Mouse (Mus musculus): ENCODE measurements at regions not wholly inside any gene's neighbourhood (a gene's known extent, or its start where the extent isn't known, plus 50 kb on each side); places are given as distances from the start of the nearest gene placed in this dataset.

DNA sequence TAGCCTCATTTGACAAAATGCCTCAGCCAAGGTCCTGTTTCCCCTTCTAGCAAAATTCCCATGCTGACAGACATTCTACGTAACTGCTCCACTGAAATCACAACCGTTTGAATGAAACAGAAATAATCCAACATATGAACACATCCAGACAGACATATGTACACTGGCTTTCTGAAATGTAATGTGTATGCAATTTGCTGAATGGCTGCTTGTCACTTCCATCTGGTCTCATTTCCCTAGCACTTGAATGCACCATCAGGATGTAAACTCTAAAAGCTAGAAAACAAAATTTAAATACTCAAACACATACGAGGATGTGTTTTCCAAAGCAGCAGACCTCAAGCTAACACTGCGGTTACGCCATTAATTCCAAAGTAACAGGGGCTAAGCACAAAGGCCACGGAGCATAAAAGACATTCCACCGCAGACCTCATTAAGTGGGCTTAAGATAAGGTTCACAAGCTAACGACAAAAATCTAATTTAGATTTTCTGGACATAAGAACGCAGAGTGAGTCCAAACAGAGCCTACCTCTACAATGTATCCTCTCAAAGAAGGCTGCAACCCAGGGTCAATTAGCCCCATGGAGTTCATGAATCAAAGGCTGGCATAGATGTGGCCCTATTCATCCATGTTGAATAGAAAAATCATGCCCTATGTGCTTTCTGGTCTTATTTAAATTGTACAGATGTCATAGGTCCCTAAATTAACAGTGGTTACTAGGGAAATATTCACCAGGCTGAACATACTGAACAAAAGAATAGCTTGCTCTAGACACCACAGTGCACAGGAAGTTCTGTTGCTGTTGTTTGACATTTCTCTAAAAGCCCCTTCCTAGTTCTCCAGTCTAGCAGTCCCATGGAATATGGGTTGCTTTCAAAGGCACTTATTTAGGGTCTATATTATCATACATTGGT is 630.5 kb downstream of the Nedd1 start:
- no peaks in the 10 kb centered on the region for H3K9me3 ChIP-seq (replicated peaks)
- H3K36me3 ChIP-seq, result no peaks in the 10 kb centered on the region
- no peak overlapping the region for H3K9ac ChIP-seq
- WGBS (ENCODE audit: insufficient replicate concordance), result 71% methylated on average over 9 of the region's 9 CpGs
- no peak for ATAC-seq
- no peak overlapping the region for H3K4me2 ChIP-seq
- no peak overlapping the region for H3K27ac ChIP-seq
- no peak overlapping the region for H3K4me3 ChIP-seq
- no peaks in the 10 kb centered on the region for H3K27me3 ChIP-seq (replicated peaks)
- no peaks in the 10 kb centered on the region for H3K4me1 ChIP-seq

DNA sequence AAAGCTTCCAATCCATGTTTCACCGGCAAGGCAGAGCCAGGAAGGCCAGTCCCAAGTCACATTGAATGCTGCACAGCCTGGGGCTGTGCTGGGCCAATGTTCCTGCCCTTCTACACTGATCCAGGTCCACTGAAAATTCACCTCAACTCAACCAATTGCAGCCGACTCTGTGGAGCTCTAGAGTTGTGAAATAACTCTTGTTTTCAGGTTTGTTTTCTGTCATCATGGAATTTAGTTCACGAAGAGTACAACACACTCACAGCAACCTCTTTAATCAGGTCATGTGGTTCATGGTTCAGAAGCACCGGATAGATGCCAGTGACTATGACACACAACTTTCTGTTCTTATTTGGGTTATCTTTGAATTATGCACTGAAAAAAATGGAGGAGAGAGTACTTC is 640.1 kb downstream of the Nedd1 start:
- Histone ChIP-seq H3K36me3 (no peaks in the 10 kb centered on the region), H3K9ac (no peak overlapping the region), H3K27me3 (replicated peaks) (no peaks in the 10 kb centered on the region), H3K4me1 (no peaks in the 10 kb centered on the region), H3K4me2 (no peak overlapping the region), H3K4me3 (no peak overlapping the region), H3K9me3 (replicated peaks) (no peaks in the 10 kb centered on the region), H3K27ac (no peak overlapping the region)
- WGBS (ENCODE audit: insufficient replicate concordance), result 66% methylated on average over 4 of the region's 4 CpGs
- ATAC-seq, result no peak

DNA sequence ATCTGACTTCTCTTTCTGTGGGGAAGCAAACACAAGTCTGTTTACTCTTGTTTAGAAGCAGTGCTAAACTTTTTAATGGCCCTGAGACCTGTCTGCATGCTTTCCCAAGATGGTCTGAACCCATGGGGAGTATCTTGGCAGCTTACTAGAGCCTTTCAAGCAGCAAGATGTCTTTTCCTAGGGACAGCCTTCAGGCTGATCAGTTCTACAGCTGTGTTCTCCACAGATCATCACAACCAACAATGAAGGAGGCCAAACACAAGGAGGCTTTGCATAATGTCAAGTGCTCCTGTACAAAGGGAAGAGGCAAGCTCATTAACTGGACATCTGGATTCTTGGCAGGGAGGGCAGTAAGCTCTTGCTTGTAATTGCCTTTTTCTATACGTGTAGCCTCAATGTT is 641.0 kb downstream of the Nedd1 start:
- 73% methylated on average over 1 of the region's 1 CpGs for WGBS (ENCODE audit: insufficient replicate concordance)
- Histone ChIP-seq H3K36me3 (no peaks in the 10 kb centered on the region), H3K4me3 (no peak overlapping the region), H3K9me3 (replicated peaks) (no peaks in the 10 kb centered on the region), H3K4me2 (no peak overlapping the region), H3K9ac (no peak overlapping the region), H3K4me1 (no peaks in the 10 kb centered on the region), H3K27ac (no peak overlapping the region), H3K27me3 (replicated peaks) (no peaks in the 10 kb centered on the region)
- no peak for ATAC-seq

DNA sequence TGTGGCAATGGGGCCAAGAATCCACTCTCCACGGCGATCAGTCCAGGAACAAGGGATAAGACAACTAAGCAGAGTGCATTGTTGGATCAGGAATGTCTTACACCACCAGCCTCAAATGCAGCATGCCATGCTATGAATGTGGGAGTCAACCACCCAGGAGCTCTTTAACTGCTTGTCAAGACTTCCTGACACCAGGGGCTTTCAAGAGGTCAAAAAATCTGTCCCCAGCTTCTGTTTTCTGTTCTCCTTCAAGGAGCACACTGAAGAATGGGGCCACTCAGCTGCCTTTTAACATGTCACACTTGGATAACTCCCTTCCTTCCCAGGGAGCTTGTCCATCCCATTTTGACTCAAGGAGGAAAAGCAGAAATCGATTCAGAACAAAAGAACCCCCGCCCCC is 642.8 kb downstream of the Nedd1 start:
- no peak overlapping the region for H3K4me3 ChIP-seq
- 0 out of 2 replicates have a peak, but pooled peaks cover 6% of the 10 kb centered on the region for H3K9me3 ChIP-seq (replicated peaks)
- WGBS (ENCODE audit: insufficient replicate concordance), result 63% methylated on average over 4 of the region's 4 CpGs
- no peak overlapping the region for H3K4me2 ChIP-seq
- no peaks in the 10 kb centered on the region for H3K4me1 ChIP-seq
- no peaks in the 10 kb centered on the region for H3K27me3 ChIP-seq (replicated peaks)
- H3K36me3 ChIP-seq, result no peaks in the 10 kb centered on the region
- no peak for ATAC-seq
- H3K9ac ChIP-seq, result no peak overlapping the region
- H3K27ac ChIP-seq, result no peak overlapping the region

DNA sequence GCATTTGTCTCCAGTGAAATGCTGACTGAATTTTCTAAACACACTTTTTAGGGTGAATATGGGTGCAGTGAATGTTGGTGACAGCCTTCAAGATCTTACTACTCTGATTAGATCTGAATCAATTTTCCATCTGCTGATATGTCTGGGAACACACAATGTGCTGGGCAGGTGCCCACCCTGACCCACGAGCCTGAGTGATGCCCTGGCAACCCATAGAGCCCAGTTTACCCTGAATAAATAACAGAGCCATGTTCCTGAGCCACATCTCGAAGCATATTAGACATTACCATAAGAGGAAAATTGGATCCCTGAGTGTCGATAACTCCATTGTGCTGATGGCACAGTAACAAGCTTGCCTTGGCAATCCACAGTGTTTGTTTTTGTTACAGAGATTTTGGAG is 644.9 kb downstream of the Nedd1 start:
- Histone ChIP-seq H3K36me3 (no peaks in the 10 kb centered on the region), H3K27ac (no peak overlapping the region), H3K27me3 (replicated peaks) (no peaks in the 10 kb centered on the region), H3K4me1 (no peaks in the 10 kb centered on the region), H3K4me2 (no peak overlapping the region), H3K9ac (no peak overlapping the region), H3K9me3 (replicated peaks) (0 out of 2 replicates have a peak, but pooled peaks cover 6% of the 10 kb centered on the region), H3K4me3 (no peak overlapping the region)
- no peak for ATAC-seq
- 42% methylated on average over 3 of the region's 3 CpGs for WGBS (ENCODE audit: insufficient replicate concordance)

DNA sequence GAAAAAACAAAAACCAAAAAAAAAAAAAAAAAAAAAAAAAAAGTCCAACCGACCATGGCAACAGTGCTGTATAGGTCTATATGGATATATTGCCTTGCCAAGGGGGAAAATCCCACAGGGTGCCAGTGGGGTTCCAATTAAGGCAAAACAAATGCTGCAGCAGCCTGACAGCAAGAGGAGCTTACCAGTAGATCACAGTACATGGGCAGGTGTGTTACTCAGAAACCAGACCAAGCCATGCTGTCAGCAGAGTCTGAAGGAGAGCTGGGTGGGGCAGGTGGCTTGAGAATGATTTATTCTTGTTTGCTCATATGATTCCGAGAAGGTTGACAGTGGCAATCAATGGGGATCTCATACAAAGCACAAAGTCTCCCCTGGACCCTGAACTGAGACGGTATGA is 645.5 kb downstream of the Nedd1 start:
- Histone ChIP-seq H3K4me3 (no peak overlapping the region), H3K27me3 (replicated peaks) (no peaks in the 10 kb centered on the region), H3K36me3 (no peaks in the 10 kb centered on the region), H3K27ac (no peak overlapping the region), H3K4me1 (no peaks in the 10 kb centered on the region), H3K9me3 (replicated peaks) (0 out of 2 replicates have a peak, but pooled peaks cover 6% of the 10 kb centered on the region), H3K9ac (no peak overlapping the region), H3K4me2 (no peak overlapping the region)
- ATAC-seq, result no peak
- WGBS (ENCODE audit: insufficient replicate concordance), result 51% methylated on average over 3 of the region's 3 CpGs

DNA sequence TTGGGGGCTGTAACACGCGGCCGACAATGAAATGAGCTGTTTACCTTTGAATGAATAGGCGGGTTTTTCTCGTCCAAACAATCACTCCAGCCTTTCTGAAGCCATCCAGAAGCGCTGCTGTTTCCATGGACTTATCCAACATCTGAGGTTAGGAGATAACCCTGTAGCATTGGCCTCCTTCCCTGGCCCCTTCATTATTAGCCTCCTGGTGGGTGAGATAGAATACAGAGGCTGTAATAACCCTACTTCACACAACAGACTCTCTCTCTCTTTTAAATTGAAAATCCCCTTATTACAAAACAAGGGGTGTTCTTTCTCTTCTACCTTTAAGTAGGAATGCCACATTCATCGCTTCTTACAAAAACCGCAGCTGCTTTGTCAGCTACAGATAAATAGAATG is 646.8 kb downstream of the Nedd1 start:
- 55% methylated on average over 8 of the region's 8 CpGs for WGBS (ENCODE audit: insufficient replicate concordance)
- Histone ChIP-seq H3K27ac (no peak overlapping the region), H3K4me1 (no peaks in the 10 kb centered on the region), H3K9ac (no peak overlapping the region), H3K4me3 (no peak overlapping the region), H3K36me3 (no peaks in the 10 kb centered on the region), H3K27me3 (replicated peaks) (no peaks in the 10 kb centered on the region), H3K9me3 (replicated peaks) (0 out of 2 replicates have a peak, but pooled peaks cover 6% of the 10 kb centered on the region), H3K4me2 (no peak overlapping the region)
- ATAC-seq, result no peak

DNA sequence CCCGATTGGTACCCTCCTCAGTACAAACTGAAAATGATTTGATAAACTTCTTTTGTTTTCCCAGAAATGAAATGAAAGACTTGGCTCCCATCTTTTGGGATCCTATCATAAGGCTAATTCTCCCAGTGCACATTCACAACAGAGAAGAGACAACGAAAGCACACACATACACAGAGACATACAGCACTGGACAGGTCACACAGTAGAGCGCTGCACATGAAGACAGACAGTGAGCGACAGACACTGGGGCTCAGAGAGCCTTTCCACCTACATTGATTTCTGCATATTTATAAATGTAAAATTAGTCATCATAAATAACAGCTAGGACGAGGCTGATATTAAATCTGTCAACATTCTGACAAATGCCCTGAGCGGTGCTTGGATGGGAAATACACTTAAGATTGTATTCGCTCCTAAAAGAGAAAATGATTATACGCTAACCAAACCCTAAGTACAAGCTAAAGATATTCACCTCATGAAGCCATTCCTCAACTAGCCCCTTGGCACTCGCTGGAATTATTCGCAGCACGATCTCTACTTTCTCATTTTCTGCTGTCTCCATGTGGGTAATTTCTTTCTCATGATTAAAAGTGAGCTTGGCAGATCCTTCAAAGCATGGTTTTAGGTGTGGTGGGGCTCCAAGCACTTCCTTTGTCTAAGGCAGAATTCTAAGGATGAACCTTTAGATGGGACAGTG is 647.4 kb downstream of the Nedd1 start:
- 82% methylated on average over 11 of the region's 11 CpGs for whole genome bisulfite sequencing (ENCODE audit: insufficient replicate concordance)
- H3K9me3 ChIP-seq (replicated peaks), result 0 out of 2 replicates have a peak, but pooled peaks cover 6% of the 10 kb centered on the region
- H3K27ac ChIP-seq, result no peak overlapping the region
- H3K4me2 ChIP-seq, result no peak overlapping the region
- ATAC-seq, result no peak
- no peaks in the 10 kb centered on the region for H3K27me3 ChIP-seq (replicated peaks)
- no peak overlapping the region for H3K4me3 ChIP-seq
- no peaks in the 10 kb centered on the region for H3K4me1 ChIP-seq
- no peak overlapping the region for H3K9ac ChIP-seq
- no peaks in the 10 kb centered on the region for H3K36me3 ChIP-seq

DNA sequence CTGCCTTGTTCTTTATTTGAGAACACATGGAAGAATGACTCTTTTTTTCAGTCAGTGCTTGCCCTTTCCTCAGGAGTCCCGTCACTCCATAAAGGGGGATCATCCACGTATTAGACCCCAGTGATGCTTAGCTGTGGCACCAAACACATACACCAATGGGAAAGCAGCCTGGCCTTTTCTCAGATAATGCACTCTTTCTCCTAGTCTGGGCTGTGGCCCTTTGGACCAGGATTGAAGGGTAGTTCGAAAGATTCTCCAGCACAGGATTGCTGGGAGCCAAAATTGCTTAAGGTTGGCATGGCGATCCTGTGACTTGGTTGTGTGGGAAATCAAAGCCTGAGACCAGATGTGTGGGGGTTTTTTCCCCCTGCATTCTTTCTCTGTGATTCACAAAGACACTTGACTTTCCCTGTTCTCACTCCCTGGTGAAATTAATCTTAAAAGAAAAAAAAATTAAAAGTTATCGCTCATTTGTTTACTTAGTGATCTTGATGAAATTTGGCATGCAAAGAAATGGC is 648.3 kb downstream of the Nedd1 start:
- H3K27ac ChIP-seq, result no peak overlapping the region
- no peaks in the 10 kb centered on the region for H3K27me3 ChIP-seq (replicated peaks)
- no peaks in the 10 kb centered on the region for H3K4me1 ChIP-seq
- no peak for ATAC-seq
- H3K9ac ChIP-seq, result no peak overlapping the region
- no peaks in the 10 kb centered on the region for H3K36me3 ChIP-seq
- no peak overlapping the region for H3K4me2 ChIP-seq
- H3K4me3 ChIP-seq, result no peak overlapping the region
- 67% methylated on average over 5 of the region's 5 CpGs for WGBS (ENCODE audit: insufficient replicate concordance)
- 0 out of 2 replicates have a peak, but pooled peaks cover 6% of the 10 kb centered on the region for H3K9me3 ChIP-seq (replicated peaks)

DNA sequence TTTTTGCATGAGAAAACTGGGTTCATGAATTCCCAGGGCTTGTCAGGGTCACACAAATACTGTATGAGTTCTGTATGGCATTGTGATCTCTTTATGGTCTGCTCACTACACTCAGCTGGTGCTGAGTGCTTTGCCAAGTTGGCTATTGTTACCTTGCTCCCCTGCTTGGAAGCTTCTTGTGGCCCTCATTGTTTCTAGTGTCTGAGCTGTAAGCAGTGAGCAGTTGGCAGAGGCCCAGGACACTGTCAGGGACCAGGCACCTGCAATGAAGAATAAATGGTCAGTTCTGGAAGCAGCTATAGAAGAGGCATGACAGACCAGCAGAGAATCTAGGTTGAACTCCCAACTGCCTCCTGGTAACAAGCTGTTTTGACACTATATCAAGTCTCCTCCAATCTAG is 677.4 kb downstream of the Nedd1 start:
- Histone ChIP-seq H3K27ac (no peak overlapping the region), H3K9ac (no peak overlapping the region), H3K4me1 (no peaks in the 10 kb centered on the region), H3K9me3 (replicated peaks) (no peaks in the 10 kb centered on the region), H3K36me3 (no peaks in the 10 kb centered on the region), H3K27me3 (replicated peaks) (no peaks in the 10 kb centered on the region), H3K4me3 (no peak overlapping the region), H3K4me2 (no peak overlapping the region)
- ATAC-seq, result no peak

DNA sequence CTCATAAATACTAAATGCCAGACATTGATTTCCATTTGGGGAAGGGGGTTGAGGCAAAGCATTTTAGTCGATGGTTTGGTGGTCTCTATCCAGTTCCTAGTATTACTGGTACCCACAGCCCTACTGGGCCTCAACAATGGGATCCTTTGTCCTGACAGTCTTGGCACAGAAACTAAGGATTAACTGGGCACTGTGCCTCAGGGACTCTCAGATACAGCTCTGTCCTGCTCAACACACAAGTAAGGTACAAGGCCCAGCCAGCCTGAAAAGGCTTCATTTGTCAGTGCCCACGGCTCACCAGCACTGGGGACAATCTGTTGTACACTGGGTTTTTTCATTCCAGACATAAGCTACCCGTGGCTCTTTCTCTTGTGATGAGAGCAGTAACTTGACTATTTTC is 686.0 kb downstream of the Nedd1 start:
- no peaks in the 10 kb centered on the region for H3K36me3 ChIP-seq
- H3K4me3 ChIP-seq, result no peak overlapping the region
- no peaks in the 10 kb centered on the region for H3K27me3 ChIP-seq (replicated peaks)
- ATAC-seq, result no peak
- no peaks in the 10 kb centered on the region for H3K4me1 ChIP-seq
- H3K9ac ChIP-seq, result no peak overlapping the region
- WGBS (ENCODE audit: insufficient replicate concordance), result 51% methylated on average over 3 of the region's 3 CpGs
- no peak overlapping the region for H3K4me2 ChIP-seq
- no peak overlapping the region for H3K27ac ChIP-seq
- H3K9me3 ChIP-seq (replicated peaks), result no peaks in the 10 kb centered on the region

DNA sequence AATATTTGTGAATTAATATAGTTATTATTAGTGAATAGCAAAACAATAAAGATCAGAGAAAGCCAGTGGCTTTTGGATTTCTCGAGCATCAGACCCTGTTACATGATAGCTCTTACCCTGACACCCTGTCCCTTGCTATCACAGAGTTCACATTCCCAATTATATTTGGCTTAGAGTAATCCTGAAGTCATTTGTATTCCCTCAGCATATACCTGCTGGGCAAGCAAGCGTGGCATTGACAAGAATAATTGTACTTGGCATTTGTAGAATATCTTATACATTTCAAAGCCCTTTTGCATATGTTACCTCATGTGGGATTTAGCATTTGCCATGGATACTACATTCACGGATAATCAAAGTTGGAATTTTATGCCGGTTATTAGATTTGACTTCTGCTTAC is 692.0 kb downstream of the Nedd1 start:
- no peak overlapping the region for H3K27ac ChIP-seq
- 62% methylated on average over 4 of the region's 4 CpGs for WGBS (ENCODE audit: insufficient replicate concordance)
- no peak for ATAC-seq

More for the DNA sequence above, 692.0 kb downstream of the Nedd1 start:
- H3K4me3 ChIP-seq, result no peak overlapping the region
- no peak overlapping the region for H3K9ac ChIP-seq
- no peaks in the 10 kb centered on the region for H3K27me3 ChIP-seq (replicated peaks)
- H3K36me3 ChIP-seq, result no peaks in the 10 kb centered on the region
- no peaks in the 10 kb centered on the region for H3K4me1 ChIP-seq
- H3K9me3 ChIP-seq (replicated peaks), result no peaks in the 10 kb centered on the region
- H3K4me2 ChIP-seq, result no peak overlapping the region

Measured in liver, embryonic 12.5 days (tissue).